11 mouse cellular contexts compared by ENCODE assay signal in genomic region chr5:69339623-69339970, GRCm38 (mm10). TPM values are rescaled to one million over a fixed set of nuclear protein-coding genes. Genes with fewer than 3 reads are reported as not detected.
A peak's percentile ranks its signal among the peaks of the same experiment; 100 is the strongest.
DNase-seq lines count a peak whose midpoint lies in the region; ATAC-seq and TF ChIP-seq lines count a peak whose summit lies in the region.
"Had no signal": no experiment of that assay in that cellular context is flagged by ENCODE, and none has a peak within 500 bp of the region (broad histone marks: within the 10 kb centered on the region; RNA-seq: fewer than 3 reads in every experiment).

No protein-coding gene starts in this region.

- H3K9me3 ChIP-seq in forebrain, embryonic 15.5 days = no peaks in the 10 kb centered on the region
- no peaks in the 10 kb centered on the region for H3K9me3 ChIP-seq in midbrain, embryonic 14.5 days (ENCODE audit: control insufficient read depth, low read length)

- H3K36me3 ChIP-seq in forebrain, embryonic 15.5 days = no peaks in the 10 kb centered on the region
- no peaks in the 10 kb centered on the region for H3K36me3 ChIP-seq in midbrain, embryonic 14.5 days (ENCODE audit: control insufficient read depth, insufficient read depth, low read length)

- peak overlapping the region; percentile 97 for H3K4me2 ChIP-seq in forebrain, embryonic 15.5 days (replicated peaks)
- H3K4me2 ChIP-seq in midbrain, embryonic 14.5 days (ENCODE audit: low read length) = peak overlapping the region; percentile 85

- ATAC-seq in forebrain, embryonic 15.5 days (replicated peaks) = no peak
- ATAC-seq in midbrain, embryonic 14.5 days (ENCODE audit: low FRiP score, low TSS enrichment) = no peak

- peak; percentile 1 to 4 for DNase-seq in frontal cortex, postnatal 36 days (ENCODE audit: low spot score in 2 of 2)
- no peak for DNase-seq in frontal cortex, postnatal 14 days (ENCODE audit: low spot score in 2 of 2)
- peak; percentile 36 for DNase-seq in brain, embryonic 14.5 days (ENCODE audit: low read depth)
- peak; percentile 24 for DNase-seq in midbrain, embryonic 14.5 days
- no peak for DNase-seq in thymus, postnatal 10 days (ENCODE audit: low spot score in 2 of 2)
- DNase-seq in yolk sac, embryonic 10.5 days (ENCODE audit: low spot score) = no peak
- no peak for DNase-seq in left cerebral cortex, adult 18-20 months (ENCODE audit: low spot score in 2 of 2)

- TF ChIP-seq CTCF in brain, embryonic 14.5 days (IDR thresholded peaks at IDR 0.05; ENCODE audit: borderline replicate concordance, extremely low read depth, insufficient read depth, insufficient read length) = no peak

- H3K27me3 ChIP-seq in forebrain, embryonic 15.5 days = 0 out of 2 replicates have a peak, but pooled peaks cover 10% of the 10 kb centered on the region
- no peaks in the 10 kb centered on the region for H3K27me3 ChIP-seq in midbrain, embryonic 14.5 days (ENCODE audit: control insufficient read depth, insufficient read depth, low read length)

- no peak for TF ChIP-seq POLR2A in brain, embryonic 14.5 days (IDR thresholded peaks at IDR 0.05; ENCODE audit: borderline replicate concordance, extremely low read depth, insufficient read depth, insufficient read length, poor library complexity, severe bottlenecking)

- peak overlapping the region; percentile 76 for H3K4me3 ChIP-seq in forebrain, embryonic 15.5 days
- H3K4me3 ChIP-seq in midbrain, embryonic 14.5 days (replicated peaks; ENCODE audit: low read depth, low read length) = peak overlapping the region; percentile 74

- no peak overlapping the region for H3K9ac ChIP-seq in forebrain, embryonic 15.5 days (replicated peaks)
- H3K9ac ChIP-seq in midbrain, embryonic 14.5 days (replicated peaks; ENCODE audit: low read length) = no peak overlapping the region

- WGBS in forebrain, embryonic 15.5 days = 74% methylated on average over 6 of the region's 6 CpGs
- 75% methylated on average over 6 of the region's 6 CpGs for WGBS in midbrain, embryonic 14.5 days

- H3K4me1 ChIP-seq in forebrain, embryonic 15.5 days = peaks cover 18% of the 10 kb centered on the region
- H3K4me1 ChIP-seq in midbrain, embryonic 14.5 days (ENCODE audit: control insufficient read depth, insufficient read depth, low read length) = no peaks in the 10 kb centered on the region

- no peak overlapping the region for H3K27ac ChIP-seq in forebrain, embryonic 15.5 days (replicated peaks)
- no peak overlapping the region for H3K27ac ChIP-seq in midbrain, embryonic 14.5 days (replicated peaks; ENCODE audit: low read depth, low read length)
- H3K27ac ChIP-seq: gastrocnemius, adult 2 months had no signal

RNA-seq across cellular contexts. Expression of gene Kctd8, which starts 1.9 kb away (rescaled TPM):
- polyA plus RNA-seq in brain, embryonic 14.5 days (2012; rRNA removed) = 9.1 and 11.7 TPM in 2 replicates
- 5.9 and 6.6 TPM in 2 replicates for polyA plus RNA-seq in forebrain, embryonic 15.5 days (2015; fragmentation: Nextera tagmentation; extraction: Ambion mirVana)
- polyA plus RNA-seq in midbrain, embryonic 14.5 days (2014; fragmentation: Nextera tagmentation; extraction: Ambion mirVana) = 13.6 and 17.8 TPM in 2 replicates
- total RNA-seq in left cerebral cortex, adult 18-20 months (2021) = 1 to 10 TPM; 8.3 to 8.9 TPM
- total RNA-seq: monocyte, adult 5-6 weeks had no signal
- polyA plus RNA-seq: C2C12 had no signal

Comparison
In these comparisons a context has a peak if more than half of its experiments do, and no peak if none do; other contexts are left out.
1. DNase-seq: peak in frontal cortex, postnatal 36 days (2 of 2), brain, embryonic 14.5 days (single experiment) and midbrain, embryonic 14.5 days (single experiment); none in frontal cortex, postnatal 14 days (0 of 2), thymus, postnatal 10 days (0 of 2), yolk sac, embryonic 10.5 days (single experiment) and left cerebral cortex, adult 18-20 months (0 of 2).